Mouse (Mus musculus) layer of hippocampus, postnatal 10 days (tissue): ENCODE data around the gene Zfp729b. TPM values are rescaled to one million over a fixed set of nuclear protein-coding genes. Genes with fewer than 3 reads are reported as not detected.

Source experiments
- DNase-seq, 2 experiments: peaks; one replicate each; pipeline ENCODE4 v3.0.0; 2021; ENCODE audit warnings: low spot score in 2 of 2
- long read RNA-seq: library from polyadenylated mRNA; stranded (forward); transcript quantifications from one replicate; pipeline ENCODE4 v2.0.0, GENCODE M21; 2023
- total RNA-seq, 2 experiments: library from RNA; stranded (reverse); gene quantifications; 2 replicates each; pipeline ENCODE4 v1.2.3; 2021

The Zfp729b gene
- total RNA-seq, result 1 to 10 TPM; 8.6 to 9.0 TPM
- long read RNA-seq, full-length matches to known transcripts, result 1 of 1 reads
- long read RNA-seq, partial matches to known transcripts, result 0 of 1 reads
- long read RNA-seq, other reads (novel, unspliced or antisense), result 0 of 1 reads

- peak; percentile 85 to 88 for DNase-seq
Observed at GRCm38 (mm10) chr13:67609066-67609876, at the start of gene Zfp729b. Gene Zfp729b, minus strand, starts transcription at chr13:67609707.

GRCm38 (mm10) chr13:67652496-67652895 is 43.0 kb upstream of the Zfp729b start:
- no peak for DNase-seq

GRCm38 (mm10) chr13:67637294-67638007 is 27.9 kb upstream of the Zfp729b start, which contains the start of the genes Gm49345 and Zfp729a:
Gene Gm49345, minus strand, starts transcription at chr13:67637769.
Gene Zfp729a, minus strand, starts transcription at chr13:67637791.
- DNase-seq, result peak; percentile 72 to 79

- DNase-seq, result no peak
Observed at GRCm38 (mm10) chr13:67610108-67610507, 601 bp upstream of the Zfp729b start.

- no peak for DNase-seq
Observed at GRCm38 (mm10) chr13:67572591-67573189, 36.8 kb downstream of the Zfp729b start.

- no peak for DNase-seq
Observed at GRCm38 (mm10) chr13:67553730-67554129, 55.8 kb downstream of the Zfp729b start, which contains the start of gene Zfp748. Gene Zfp748, minus strand, starts transcription at chr13:67553830.

- peak; percentile 80 to 83 for DNase-seq
Observed at GRCm38 (mm10) chr13:67552505-67553346, 56.8 kb downstream of the Zfp729b start.

- no peak for DNase-seq
Observed at GRCm38 (mm10) chr13:67545941-67546340, 63.6 kb downstream of the Zfp729b start.

Other genes starting within 250 kb of the Zfp729b start
- gene Gm28044, start 249.2 kb downstream of the Zfp729b start, total RNA-seq, result 1 to 10 TPM; 1.1 to 1.2 TPM
- gene Zfp953, start 249.1 kb downstream of the Zfp729b start, total RNA-seq, result under 1 TPM; 0.66 to 0.91 TPM
- not detected for gene Gm28041, start 234.0 kb downstream of the Zfp729b start, total RNA-seq
- gene Zfp456, start 233.9 kb downstream of the Zfp729b start, total RNA-seq, result under 1 TPM; 0.75 to 0.78 TPM
- gene Zfp429, start 209.9 kb downstream of the Zfp729b start, total RNA-seq, result 1 to 10 TPM; 2.4 to 3.2 TPM
- gene Zfp459, start 188.3 kb downstream of the Zfp729b start, total RNA-seq, result 1 to 10 TPM; 2.0 to 2.3 TPM
- 10 to 100 TPM; 10.8 to 11.2 TPM for gene Zfp874a, start 158.1 kb downstream of the Zfp729b start, total RNA-seq
- gene Zfp874b, start 125.4 kb downstream of the Zfp729b start, total RNA-seq, result 10 to 100 TPM; 13.7 to 15.7 TPM
- gene Zfp58, start 109.2 kb downstream of the Zfp729b start, total RNA-seq, result 1 to 10 TPM; 5.8 to 8.0 TPM
- under 1 TPM in 1 of 2 experiments, not detected in 1; 0.87 TPM for gene Gm26965, start 83.6 kb downstream of the Zfp729b start, total RNA-seq
- 10 to 100 TPM; 21.8 to 24.5 TPM for gene Zfp87, start 83.5 kb downstream of the Zfp729b start, total RNA-seq
- gene Zfp748, start 55.9 kb downstream of the Zfp729b start, total RNA-seq, result 1 to 10 TPM; 7.4 to 9.7 TPM
- 1 to 10 TPM in 1 of 2 experiments, not detected in 1; 1.4 TPM for gene Gm49345, start 28.1 kb upstream of the Zfp729b start, total RNA-seq
- gene Zfp729a, start 28.1 kb upstream of the Zfp729b start, total RNA-seq, result 1 to 10 TPM; 8.0 to 9.0 TPM
- 10 to 100 TPM; 21.4 to 22.8 TPM for gene Zfp738, start 77.4 kb upstream of the Zfp729b start, total RNA-seq
- 10 to 100 TPM; 14.8 to 16.1 TPM for gene Zfp65, start 119.5 kb upstream of the Zfp729b start, total RNA-seq
- 1 to 10 TPM; 5.5 to 6.9 TPM for gene Zfp85, start 145.5 kb upstream of the Zfp729b start, total RNA-seq
- 1 to 10 TPM; 3.0 to 3.6 TPM for gene Zfp493, start 170.0 kb upstream of the Zfp729b start, total RNA-seq
- gene Zfp273, start 204.0 kb upstream of the Zfp729b start, total RNA-seq, result 1 to 10 TPM; 7.8 to 9.3 TPM
- gene Gm10037, start 221.4 kb upstream of the Zfp729b start, total RNA-seq, result 1 to 10 TPM; 7.4 to 8.4 TPM